Mouse (Mus musculus) macrophage (primary cell): ENCODE measurements around the gene Msantd1. TPM values are rescaled to one million over a fixed set of nuclear protein-coding genes. Genes with fewer than 3 reads are reported as not detected.

Source experiments
- H3K27ac ChIP-seq: fragments of 350-480 bp; formaldehyde crosslinking; 2 replicates; pipeline ENCODE4 v1.9.0; 2021
- H3K36me3 ChIP-seq: fragments of 350-480 bp; formaldehyde crosslinking; 2 replicates; pipeline ENCODE4 v1.9.0; 2021; ENCODE audit errors: inconsistent target
- H3K4me3 ChIP-seq: fragments of 350-480 bp; formaldehyde crosslinking; 2 replicates; pipeline ENCODE4 v1.9.0; 2021; ENCODE audit errors: inconsistent target
- H3K79me2 ChIP-seq: fragments of 350-480 bp; formaldehyde crosslinking; 2 replicates; pipeline ENCODE4 v1.9.0; 2021; ENCODE audit errors: inconsistent target
- WGBS: methylation state at CpG from one replicate; pipeline ENCODE4 v1.1.7; 2026; ENCODE audit warnings: inconsistent platforms; ENCODE audit not compliant: missing documents; 5-methylcytosine and 5-hydroxymethylcytosine counted together
- polyA plus RNA-seq: library from polyadenylated mRNA; stranded (reverse); fragments of 250-400 nt; gene quantifications from 3 replicates; pipeline ENCODE4 v1.2.4, GENCODE M21; 2018; ENCODE audit warnings: inconsistent platforms

Gene Msantd1
- polyA plus RNA-seq, 1 experiment from 2014 or later = 0.77 TPM

- H3K27ac ChIP-seq = no peak overlapping the region
- H3K4me3 ChIP-seq = no peak overlapping the region
- no peaks in the 10 kb centered on the region for H3K79me2 ChIP-seq
- 100% methylated on average over 1 of the region's 1 CpGs for WGBS
- peaks cover 53% of the 10 kb centered on the region for H3K36me3 ChIP-seq
Measured at GRCm38 (mm10) chr5:34909634-34910503, 2.1 kb downstream of the Msantd1 start.

GRCm38 (mm10) chr5:34910504-34910815, 2.6 kb downstream of the Msantd1 start:
- Histone ChIP-seq H3K36me3 (peaks cover 47% of the 10 kb centered on the region), H3K4me3 (no peak overlapping the region), H3K79me2 (no peaks in the 10 kb centered on the region), H3K27ac (no peak overlapping the region)
- WGBS = 91% methylated on average over 4 of the region's 4 CpGs

GRCm38 (mm10) chr5:34915801-34916200, 8.0 kb downstream of the Msantd1 start:
- no peaks in the 10 kb centered on the region for H3K79me2 ChIP-seq
- WGBS = 10% methylated on average over 1 of the region's 1 CpGs
- H3K27ac ChIP-seq = no peak overlapping the region
- H3K36me3 ChIP-seq = peaks cover 6% of the 10 kb centered on the region; the same call in 1 of the 2 replicates
- no peak overlapping the region for H3K4me3 ChIP-seq

GRCm38 (mm10) chr5:34917234-34917655, 9.4 kb downstream of the Msantd1 start:
- no peaks in the 10 kb centered on the region for H3K36me3 ChIP-seq
- no peak overlapping the region for H3K27ac ChIP-seq
- H3K4me3 ChIP-seq = no peak overlapping the region
- WGBS = 91% methylated on average over 10 of the region's 10 CpGs
- H3K79me2 ChIP-seq = no peaks in the 10 kb centered on the region

GRCm38 (mm10) chr5:34918785-34919184, 11.0 kb downstream of the Msantd1 start:
- 89% methylated on average over 3 of the region's 3 CpGs for WGBS
- H3K27ac ChIP-seq = no peak overlapping the region
- H3K4me3 ChIP-seq = no peak overlapping the region
- H3K36me3 ChIP-seq = no peaks in the 10 kb centered on the region
- H3K79me2 ChIP-seq = no peaks in the 10 kb centered on the region

GRCm38 (mm10) chr5:34922531-34922930, 14.7 kb downstream of the Msantd1 start:
- no peaks in the 10 kb centered on the region for H3K79me2 ChIP-seq
- no peaks in the 10 kb centered on the region for H3K36me3 ChIP-seq
- H3K27ac ChIP-seq = no peak overlapping the region
- 76% methylated on average over 5 of the region's 6 CpGs for WGBS
- no peak overlapping the region for H3K4me3 ChIP-seq

- Histone ChIP-seq H3K36me3 (no peaks in the 10 kb centered on the region), H3K79me2 (no peaks in the 10 kb centered on the region), H3K27ac (no peak overlapping the region), H3K4me3 (no peak overlapping the region)
- 96% methylated on average over 4 of the region's 4 CpGs for WGBS
Measured at GRCm38 (mm10) chr5:34923920-34924319, 16.1 kb downstream of the Msantd1 start.

- WGBS = 96% methylated on average over 7 of the region's 7 CpGs
- Histone ChIP-seq H3K4me3 (no peak overlapping the region), H3K27ac (no peak overlapping the region), H3K36me3 (no peaks in the 10 kb centered on the region), H3K79me2 (no peaks in the 10 kb centered on the region)
Measured at GRCm38 (mm10) chr5:34924519-34924918, 16.7 kb downstream of the Msantd1 start.

- WGBS = 92% methylated on average over 4 of the region's 4 CpGs
- H3K79me2 ChIP-seq = no peaks in the 10 kb centered on the region
- no peak overlapping the region for H3K4me3 ChIP-seq
- H3K27ac ChIP-seq = no peak overlapping the region
- no peaks in the 10 kb centered on the region for H3K36me3 ChIP-seq
Measured at GRCm38 (mm10) chr5:34927648-34928047, 19.8 kb downstream of the Msantd1 start.

GRCm38 (mm10) chr5:34930151-34930975, 22.6 kb downstream of the Msantd1 start:
- Histone ChIP-seq H3K79me2 (no peaks in the 10 kb centered on the region), H3K36me3 (no peaks in the 10 kb centered on the region), H3K27ac (no peak overlapping the region), H3K4me3 (no peak overlapping the region)
- WGBS = 90% methylated on average over 9 of the region's 9 CpGs

GRCm38 (mm10) chr5:34931091-34931490, 23.3 kb downstream of the Msantd1 start:
- H3K36me3 ChIP-seq = no peaks in the 10 kb centered on the region
- WGBS = 88% methylated on average over 2 of the region's 2 CpGs
- no peaks in the 10 kb centered on the region for H3K79me2 ChIP-seq
- no peak overlapping the region for H3K4me3 ChIP-seq
- no peak overlapping the region for H3K27ac ChIP-seq

GRCm38 (mm10) chr5:34931516-34932457, 24.0 kb downstream of the Msantd1 start:
- H3K27ac ChIP-seq = no peak overlapping the region
- no peaks in the 10 kb centered on the region for H3K36me3 ChIP-seq
- 58% methylated on average over 11 of the region's 11 CpGs for WGBS
- no peaks in the 10 kb centered on the region for H3K79me2 ChIP-seq
- no peak overlapping the region for H3K4me3 ChIP-seq

- WGBS = 18% methylated on average over 4 of the region's 4 CpGs
- Histone ChIP-seq H3K36me3 (no peaks in the 10 kb centered on the region), H3K79me2 (no peaks in the 10 kb centered on the region), H3K27ac (no peak overlapping the region), H3K4me3 (no peak overlapping the region)
Measured at GRCm38 (mm10) chr5:34932458-34932806, 24.6 kb downstream of the Msantd1 start.

- Histone ChIP-seq H3K36me3 (no peaks in the 10 kb centered on the region), H3K27ac (no peak overlapping the region), H3K79me2 (no peaks in the 10 kb centered on the region), H3K4me3 (no peak overlapping the region)
- 90% methylated on average over 1 of the region's 1 CpGs for whole genome bisulfite sequencing
Measured at GRCm38 (mm10) chr5:34933461-34933860, 25.6 kb downstream of the Msantd1 start.
